Mouse (Mus musculus) midbrain, embryonic 13.5 days (tissue): Measurements from ENCODE around the gene Syne3. TPM values are rescaled to one million over a fixed set of nuclear protein-coding genes. Genes with fewer than 3 reads are reported as not detected.
A peak's percentile ranks its signal among the peaks of the same experiment; 100 is the strongest.

Experiments
- ATAC-seq: fragments of 200-750 bp; cut with Nextera tagmentation; 2 replicates; pipeline ENCODE4 v1.8.0; 2017; ENCODE audit warnings: mild to moderate bottlenecking, moderate TSS enrichment, moderate library complexity
- H3K27ac ChIP-seq: fragments of 300-500 bp; sonication (generic); 2 replicates; pipeline ENCODE4 v1.5.1; 2015; ENCODE audit warnings: inconsistent platforms, mild to moderate bottlenecking, moderate library complexity
- H3K27me3 ChIP-seq: fragments of 300-500 bp; sonication (generic); 2 replicates; pipeline ENCODE4 v1.6.1; 2015; ENCODE audit warnings: mild to moderate bottlenecking, inconsistent platforms
- H3K36me3 ChIP-seq: fragments of 300-500 bp; sonication (generic); 2 replicates; pipeline ENCODE4 v1.6.1; 2015; ENCODE audit warnings: mild to moderate bottlenecking, inconsistent platforms
- H3K4me1 ChIP-seq: fragments of 300-500 bp; sonication (generic); replicated peaks from 2 replicates; pipeline ENCODE4 v1.6.1; 2015; ENCODE audit warnings: inconsistent platforms
- H3K4me2 ChIP-seq: fragments of 300-500 bp; sonication (generic); replicated peaks from 2 replicates; pipeline ENCODE4 v1.6.1; 2015; ENCODE audit warnings: moderate library complexity, mild to moderate bottlenecking, inconsistent platforms
- H3K4me3 ChIP-seq: fragments of 300-500 bp; sonication (generic); replicated peaks from 2 replicates; pipeline ENCODE4 v1.5.1; 2015; ENCODE audit warnings: mild to moderate bottlenecking, inconsistent platforms
- H3K9ac ChIP-seq: fragments of 300-500 bp; sonication (generic); replicated peaks from 2 replicates; pipeline ENCODE4 v1.6.1; 2015; ENCODE audit warnings: mild to moderate bottlenecking, inconsistent platforms
- H3K9me3 ChIP-seq: fragments of 300-500 bp; sonication (generic); 2 replicates; pipeline ENCODE4 v1.6.1; 2016; ENCODE audit warnings: mild to moderate bottlenecking, inconsistent platforms
- WGBS: fragments of 180-500 bp; shearing (Covaris S2); methylation state at CpG from one replicate; pipeline ENCODE4 v1.1.7; 2015; 5-methylcytosine and 5-hydroxymethylcytosine counted together
- polyA plus RNA-seq: library from polyadenylated mRNA; unstranded; fragments of >200 nt; fragmentation: Nextera tagmentation; extraction: Ambion mirVana; gene quantifications from 2 replicates; pipeline ENCODE4 v1.2.1, GENCODE M21; 2015

The Syne3 gene
- polyA plus RNA-seq, 1 experiment from 2014 or later = 0.17 TPM

DNA sequence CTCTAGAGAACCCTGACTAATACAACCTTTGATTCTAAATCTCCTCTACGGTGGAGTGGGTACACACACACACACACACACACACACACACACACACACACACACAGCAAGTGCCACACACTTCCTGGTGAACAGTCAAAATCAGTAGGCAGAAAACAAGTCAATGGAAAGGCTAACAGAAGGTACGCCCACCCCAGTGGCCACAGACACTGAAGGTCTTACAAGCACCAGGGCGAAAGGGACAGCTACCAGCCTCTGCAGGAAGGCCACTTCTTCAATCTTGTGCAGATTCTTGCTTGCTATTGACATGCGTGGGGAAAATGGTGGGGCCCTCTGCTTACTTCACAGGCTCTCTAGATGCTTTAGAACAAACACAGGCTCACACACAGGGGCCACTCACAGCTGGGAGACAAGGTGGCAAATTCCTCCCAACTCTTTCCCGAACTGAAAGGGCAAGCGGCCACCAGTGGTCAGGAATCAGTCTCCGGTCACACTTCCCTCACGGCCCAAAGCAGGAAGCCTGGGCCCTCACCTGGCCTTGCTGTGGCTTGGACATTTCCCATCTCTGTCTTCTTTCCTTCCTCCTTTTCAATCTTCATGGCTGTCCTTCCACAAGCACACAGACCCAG lies 11.9 kb upstream of the Syne3 start:
- Histone ChIP-seq H3K4me2 (no peak overlapping the region), H3K4me1 (peaks cover 6% of the 10 kb centered on the region; the same call in 1 of the 2 replicates), H3K27me3 (no peaks in the 10 kb centered on the region), H3K4me3 (no peak overlapping the region), H3K9ac (no peak overlapping the region), H3K27ac (no peak overlapping the region), H3K36me3 (0 out of 2 replicates have a peak, but pooled peaks cover 4% of the 10 kb centered on the region), H3K9me3 (peaks cover 15% of the 10 kb centered on the region)
- ATAC-seq = no peak
- 84% methylated on average over 8 of the region's 8 CpGs for WGBS

DNA sequence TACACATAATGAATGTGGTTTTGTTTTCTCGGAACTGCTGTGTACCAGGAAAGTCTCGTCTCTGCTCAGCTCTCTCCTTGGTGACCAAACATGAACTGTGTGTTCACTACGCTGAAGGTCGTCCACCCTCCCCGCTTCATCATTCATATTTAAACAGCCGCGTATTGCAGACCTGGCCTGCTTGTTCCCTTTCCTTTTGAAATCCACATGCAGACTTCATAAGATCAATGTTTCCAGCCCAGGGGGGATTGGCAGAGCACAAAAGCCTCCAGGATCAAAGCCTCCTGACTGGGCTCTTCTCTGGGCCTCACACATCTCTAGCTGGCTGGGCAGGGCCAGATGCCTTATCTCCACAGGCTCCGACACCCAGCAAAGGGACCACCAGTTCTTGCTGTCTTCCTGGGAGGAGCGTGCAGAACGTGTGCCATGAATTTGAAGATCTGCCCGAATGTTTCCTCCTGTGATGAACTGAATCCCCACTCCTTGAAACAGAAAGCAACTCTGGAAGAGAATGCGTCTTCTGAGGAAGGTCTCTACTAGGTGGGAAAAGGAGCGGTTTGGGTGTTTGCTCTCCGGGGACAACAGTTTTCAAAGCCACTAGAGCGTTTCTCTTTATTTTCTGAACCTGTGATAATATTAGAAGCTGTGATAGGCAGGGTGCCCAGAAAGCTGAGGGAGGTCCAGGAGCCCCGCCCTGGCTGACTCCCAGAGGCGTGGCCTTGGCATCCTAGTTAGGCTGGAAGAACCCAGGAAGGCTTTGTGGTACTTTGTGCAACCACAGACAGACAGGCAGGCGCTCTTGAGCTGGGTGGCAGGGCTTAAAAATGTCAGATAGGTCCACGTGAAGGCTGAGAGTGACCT lies 10.0 kb upstream of the Syne3 start:
- no peaks in the 10 kb centered on the region for H3K27me3 ChIP-seq
- H3K4me2 ChIP-seq = no peak overlapping the region
- peaks cover 15% of the 10 kb centered on the region for H3K9me3 ChIP-seq
- 51% methylated on average over 19 of the region's 19 CpGs for WGBS
- H3K4me3 ChIP-seq = no peak overlapping the region
- peaks cover 6% of the 10 kb centered on the region; the same call in 1 of the 2 replicates for H3K4me1 ChIP-seq
- no peak overlapping the region for H3K9ac ChIP-seq
- 0 out of 2 replicates have a peak, but pooled peaks have one; percentile 50 for ATAC-seq
- H3K27ac ChIP-seq = 0 out of 2 replicates have a peak overlapping the region, but pooled peaks have one; percentile 48
- 0 out of 2 replicates have a peak, but pooled peaks cover 4% of the 10 kb centered on the region for H3K36me3 ChIP-seq

DNA sequence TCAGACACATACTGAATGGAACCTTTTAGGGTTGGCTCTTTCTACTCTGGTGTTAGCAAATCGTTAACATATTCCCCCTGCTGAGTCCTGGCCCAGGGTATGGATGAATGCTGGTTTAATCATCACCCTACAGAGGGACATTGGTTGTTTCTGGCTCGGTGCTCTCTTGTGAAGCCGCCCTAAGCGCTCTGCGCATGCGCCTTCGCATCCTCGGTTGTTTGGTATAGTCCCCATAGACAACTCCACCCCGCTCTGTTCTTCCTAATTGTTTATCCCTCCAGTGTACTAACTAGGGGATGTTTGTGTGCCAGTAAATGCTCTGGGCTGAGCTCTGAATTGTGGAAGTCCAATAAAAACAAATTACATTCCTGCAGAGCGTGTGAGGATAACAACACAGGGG lies 7.0 kb upstream of the Syne3 start:
- Histone ChIP-seq H3K4me2 (no peak overlapping the region), H3K27me3 (0 out of 2 replicates have a peak, but pooled peaks cover 6% of the 10 kb centered on the region), H3K9ac (no peak overlapping the region), H3K36me3 (no peaks in the 10 kb centered on the region), H3K27ac (no peak overlapping the region), H3K4me1 (peaks cover 6% of the 10 kb centered on the region; the same call in 1 of the 2 replicates), H3K4me3 (no peak overlapping the region), H3K9me3 (no peaks in the 10 kb centered on the region)
- no peak for ATAC-seq
- 78% methylated on average over 10 of the region's 10 CpGs for WGBS

DNA sequence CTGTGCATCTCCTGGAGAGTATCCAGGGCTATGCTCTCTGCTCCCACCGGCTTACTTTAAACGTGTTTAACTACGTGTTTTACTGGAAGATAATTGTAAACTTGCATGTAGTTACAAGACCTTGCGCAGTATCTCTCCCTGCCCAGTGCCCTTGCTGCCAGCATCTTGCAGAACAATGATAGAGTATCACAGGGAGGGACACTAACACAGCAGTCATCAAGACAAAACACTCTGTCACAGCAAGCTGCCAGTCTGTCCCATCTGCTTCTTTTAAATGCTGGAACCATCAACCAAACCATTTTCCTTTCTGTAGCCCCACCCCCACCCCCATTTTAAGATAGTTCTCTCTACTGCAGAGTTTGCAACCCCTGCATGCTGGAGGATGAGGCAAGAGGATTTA lies 6.6 kb upstream of the Syne3 start:
- H3K9me3 ChIP-seq = no peaks in the 10 kb centered on the region
- H3K27me3 ChIP-seq = peaks cover 9% of the 10 kb centered on the region; the same call in 1 of the 2 replicates
- H3K4me1 ChIP-seq = peaks cover 6% of the 10 kb centered on the region; the same call in 1 of the 2 replicates
- H3K4me3 ChIP-seq = no peak overlapping the region
- H3K36me3 ChIP-seq = no peaks in the 10 kb centered on the region
- 73% methylated on average over 4 of the region's 4 CpGs for WGBS
- H3K4me2 ChIP-seq = no peak overlapping the region
- ATAC-seq = no peak
- no peak overlapping the region for H3K27ac ChIP-seq
- H3K9ac ChIP-seq = no peak overlapping the region

DNA sequence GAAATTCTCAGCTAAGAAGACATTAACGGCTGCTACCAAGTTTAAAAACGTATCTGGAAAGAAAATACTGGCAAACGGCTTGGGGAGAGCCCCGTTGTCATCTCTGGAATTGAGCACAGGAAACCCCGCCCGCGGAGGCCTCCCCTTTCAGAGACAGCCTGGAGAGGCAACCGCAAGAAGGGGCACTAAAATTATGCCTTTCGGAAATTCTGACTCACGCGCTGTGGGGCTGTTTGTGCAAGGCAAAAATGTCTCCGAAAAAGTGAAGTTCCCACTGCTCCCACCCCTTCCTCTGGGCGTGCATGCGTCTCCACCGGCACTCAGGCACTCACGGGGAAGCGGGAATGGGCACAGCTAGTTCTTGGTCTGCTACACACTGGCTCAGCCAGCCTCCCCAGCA lies 3.5 kb upstream of the Syne3 start:
- H3K4me2 ChIP-seq = no peak overlapping the region
- no peak overlapping the region for H3K9ac ChIP-seq
- no peak for ATAC-seq
- no peak overlapping the region for H3K27ac ChIP-seq
- H3K4me1 ChIP-seq = peaks cover 20% of the 10 kb centered on the region
- H3K27me3 ChIP-seq = peaks cover 40% of the 10 kb centered on the region
- no peaks in the 10 kb centered on the region for H3K36me3 ChIP-seq
- H3K9me3 ChIP-seq = no peaks in the 10 kb centered on the region
- 63% methylated on average over 17 of the region's 17 CpGs for WGBS
- no peak overlapping the region for H3K4me3 ChIP-seq

DNA sequence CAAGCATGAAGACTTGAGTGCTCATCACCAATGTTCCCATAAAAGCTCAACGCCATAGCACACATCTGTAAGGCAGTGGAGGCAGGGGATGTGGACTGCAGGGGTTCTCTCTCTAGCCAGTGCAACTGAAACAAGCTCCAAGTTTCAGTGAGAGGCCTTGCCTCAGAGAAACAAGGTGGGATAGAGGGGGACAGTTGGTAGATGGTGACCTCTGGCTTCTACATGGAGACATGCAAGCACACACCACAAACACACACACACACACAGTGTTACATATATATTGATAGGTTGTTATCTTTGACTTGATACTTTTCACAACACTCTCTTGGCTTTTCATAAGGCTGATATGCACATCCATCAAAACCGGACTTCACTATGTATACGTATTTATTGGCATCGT lies 2.7 kb upstream of the Syne3 start:
- Histone ChIP-seq H3K4me2 (no peak overlapping the region), H3K9me3 (no peaks in the 10 kb centered on the region), H3K27me3 (peaks cover 48% of the 10 kb centered on the region), H3K4me3 (no peak overlapping the region), H3K36me3 (no peaks in the 10 kb centered on the region), H3K9ac (no peak overlapping the region), H3K4me1 (peaks cover 20% of the 10 kb centered on the region), H3K27ac (no peak overlapping the region)
- 94% methylated on average over 4 of the region's 4 CpGs for WGBS
- no peak for ATAC-seq

DNA sequence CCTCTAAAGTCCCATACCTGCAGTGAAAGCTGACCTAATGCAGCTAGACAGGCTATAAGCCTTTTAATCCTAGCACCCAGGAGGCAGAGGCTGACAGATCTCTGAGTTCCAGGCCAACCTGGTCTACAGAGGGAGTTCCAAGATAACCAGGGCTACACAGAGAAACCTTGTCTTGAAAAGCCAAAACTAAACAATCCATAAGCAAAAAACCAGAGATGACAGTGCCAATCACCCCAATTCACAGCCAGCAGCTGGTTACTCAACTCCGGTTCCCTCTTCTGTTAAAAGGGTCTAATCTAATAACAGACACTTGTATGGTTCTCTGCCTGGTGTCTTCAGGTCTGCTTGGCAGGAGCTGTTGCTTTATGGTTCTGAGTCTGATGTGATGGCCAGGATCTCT lies 2.0 kb upstream of the Syne3 start:
- H3K4me2 ChIP-seq = no peak overlapping the region
- ATAC-seq = no peak
- H3K4me1 ChIP-seq = peaks cover 20% of the 10 kb centered on the region
- H3K9ac ChIP-seq = no peak overlapping the region
- no peak overlapping the region for H3K4me3 ChIP-seq
- no peaks in the 10 kb centered on the region for H3K9me3 ChIP-seq
- no peaks in the 10 kb centered on the region for H3K36me3 ChIP-seq
- 91% methylated on average over 1 of the region's 1 CpGs for WGBS
- H3K27ac ChIP-seq = no peak overlapping the region
- H3K27me3 ChIP-seq = peaks cover 53% of the 10 kb centered on the region

DNA sequence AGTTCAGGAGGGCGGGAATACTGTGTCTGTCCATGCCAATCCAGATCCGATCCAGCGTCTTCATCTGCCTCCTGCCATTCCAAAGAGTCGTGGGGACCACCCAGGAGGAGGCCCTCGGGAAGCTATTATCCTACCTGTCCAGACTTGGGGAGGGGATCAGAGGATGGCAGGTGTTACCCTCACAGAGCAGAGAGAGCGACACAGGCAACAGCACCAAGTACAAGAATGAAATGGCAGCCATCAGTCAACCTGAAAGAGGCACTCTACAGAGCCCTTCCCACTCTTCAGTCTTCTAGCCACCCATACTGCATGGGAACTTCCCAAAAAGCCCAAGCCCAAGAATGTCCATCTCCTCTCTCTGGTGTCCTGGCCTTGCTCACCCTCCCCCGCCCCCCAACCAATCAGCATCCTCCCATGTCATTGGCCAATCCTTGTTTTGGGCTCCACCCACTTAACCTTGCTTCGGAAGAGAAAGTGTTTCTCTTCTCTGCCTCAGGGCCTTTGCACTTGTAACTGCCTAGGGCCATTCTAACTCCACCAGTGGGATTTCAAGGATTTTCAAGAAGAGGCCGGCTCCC lies 693 bp upstream of the Syne3 start:
- H3K4me1 ChIP-seq = peaks cover 20% of the 10 kb centered on the region
- peak overlapping the region; percentile 98 for H3K4me2 ChIP-seq
- peak; percentile 41; the same call in 1 of the 2 replicates for ATAC-seq
- peak overlapping the region; percentile 57 for H3K4me3 ChIP-seq
- H3K27ac ChIP-seq = no peak overlapping the region
- 14% methylated on average over 9 of the region's 9 CpGs for WGBS
- peaks cover 53% of the 10 kb centered on the region for H3K27me3 ChIP-seq
- no peaks in the 10 kb centered on the region for H3K9me3 ChIP-seq
- peak overlapping the region; percentile 65 for H3K9ac ChIP-seq
- no peaks in the 10 kb centered on the region for H3K36me3 ChIP-seq

DNA sequence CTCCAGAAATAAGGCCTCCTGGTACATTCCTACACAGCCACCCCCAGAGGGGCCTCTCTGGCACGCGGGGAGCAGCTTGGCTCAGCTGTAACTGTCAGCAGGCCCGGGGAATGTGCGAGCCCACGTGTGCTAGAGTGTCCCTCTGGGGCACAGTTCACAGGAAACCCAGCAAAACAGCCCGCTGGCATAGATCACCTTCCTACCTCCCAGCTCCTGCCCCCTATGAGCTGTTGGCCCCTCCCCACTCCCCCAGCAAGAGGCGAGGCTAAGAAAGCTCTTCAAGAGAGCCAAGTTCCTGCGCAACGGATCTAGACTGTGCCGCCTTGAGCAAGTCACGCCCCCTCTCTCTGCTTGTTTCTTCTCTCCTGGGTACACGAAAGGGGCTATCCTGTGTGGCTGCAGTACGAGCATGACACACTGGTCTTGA lies 844 bp downstream of the Syne3 start:
- Histone ChIP-seq H3K36me3 (no peaks in the 10 kb centered on the region), H3K9ac (no peak overlapping the region), H3K27ac (no peak overlapping the region), H3K4me3 (peak overlapping the region; percentile 57), H3K4me2 (peak overlapping the region; percentile 98), H3K4me1 (peaks cover 20% of the 10 kb centered on the region), H3K27me3 (peaks cover 56% of the 10 kb centered on the region), H3K9me3 (no peaks in the 10 kb centered on the region)
- WGBS = 5% methylated on average over 13 of the region's 13 CpGs
- peak; percentile 49; the same call in 1 of the 2 replicates for ATAC-seq

DNA sequence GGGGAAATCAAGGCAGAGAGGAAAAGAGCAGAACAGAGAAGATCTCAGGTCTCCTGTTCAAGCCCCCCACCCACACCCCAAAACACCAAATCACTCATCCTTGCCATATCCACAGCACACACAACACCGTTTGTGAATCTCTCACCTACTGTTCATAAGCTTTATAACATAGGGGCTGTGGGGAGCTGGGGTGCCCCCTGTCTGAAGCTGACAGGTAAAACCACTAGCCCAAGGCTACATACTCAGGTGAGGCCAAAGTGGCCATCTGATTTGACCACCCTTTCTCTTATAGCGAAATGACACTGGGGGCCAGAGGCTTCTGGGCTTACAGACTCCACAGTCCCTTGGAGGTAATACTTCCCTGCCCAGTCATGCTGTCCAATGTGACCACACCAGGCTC lies 1.5 kb downstream of the Syne3 start:
- H3K9me3 ChIP-seq = no peaks in the 10 kb centered on the region
- no peaks in the 10 kb centered on the region for H3K36me3 ChIP-seq
- H3K4me2 ChIP-seq = no peak overlapping the region
- no peak for ATAC-seq
- WGBS = 61% methylated on average over 2 of the region's 2 CpGs
- no peak overlapping the region for H3K4me3 ChIP-seq
- H3K4me1 ChIP-seq = peaks cover 21% of the 10 kb centered on the region
- no peak overlapping the region for H3K27ac ChIP-seq
- H3K9ac ChIP-seq = no peak overlapping the region
- H3K27me3 ChIP-seq = peaks cover 53% of the 10 kb centered on the region

DNA sequence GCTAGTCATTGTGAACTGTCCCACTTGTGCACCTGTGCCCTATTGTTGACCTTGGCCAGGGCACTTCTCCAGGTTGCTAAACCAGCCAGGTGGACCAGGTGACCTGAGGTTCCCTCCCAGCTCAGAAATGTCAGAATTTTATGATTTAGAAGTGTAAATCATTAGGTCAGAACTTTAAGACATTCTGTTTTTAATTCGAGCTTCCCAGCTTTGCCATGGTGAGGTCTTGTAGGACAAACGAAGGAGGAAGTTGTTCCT lies 4.0 kb downstream of the Syne3 start:
- Histone ChIP-seq H3K27ac (no peak overlapping the region), H3K9me3 (no peaks in the 10 kb centered on the region), H3K27me3 (peaks cover 47% of the 10 kb centered on the region), H3K4me3 (no peak overlapping the region), H3K4me1 (peaks cover 29% of the 10 kb centered on the region), H3K36me3 (no peaks in the 10 kb centered on the region), H3K4me2 (no peak overlapping the region), H3K9ac (no peak overlapping the region)
- 71% methylated on average over 2 of the region's 2 CpGs for WGBS
- ATAC-seq = no peak
